Mouse (Mus musculus) thymus, adult 2 months (tissue): ENCODE measurements around the gene Creb3l1.

Experiments used
- CTCF ChIP-seq: fragments of 200-500 bp; IDR thresholded peaks from 2 replicates; pipeline ENCODE4 v1.5.1; 2012; ENCODE audit warnings: mild to moderate bottlenecking, control low read depth, low read length, moderate library complexity, borderline replicate concordance; ENCODE audit not compliant: control insufficient read depth, poor library complexity, insufficient read depth; ENCODE audit errors: extremely low read depth
- POLR2A ChIP-seq: fragments of 200-500 bp; IDR thresholded peaks from 2 replicates; pipeline ENCODE4 v1.6.1; 2012; ENCODE audit warnings: mild to moderate bottlenecking, low read length, control low read depth, moderate library complexity; ENCODE audit not compliant: control insufficient read depth, poor library complexity, insufficient read depth; ENCODE audit errors: extremely low read depth

GRCm38 (mm10) chr2:91948151-91948509, 76.2 kb downstream of the Creb3l1 start:
- TF ChIP-seq POLR2A (no peak), CTCF (no peak)
